Mouse (Mus musculus): ENCODE measurements around the gene Adgrg6. TPM values are rescaled to one million over a fixed set of nuclear protein-coding genes. Genes with fewer than 3 reads are reported as not detected.

Adgrg6 gene
- total RNA-seq, 1 experiment: 2.7 TPM

DNA sequence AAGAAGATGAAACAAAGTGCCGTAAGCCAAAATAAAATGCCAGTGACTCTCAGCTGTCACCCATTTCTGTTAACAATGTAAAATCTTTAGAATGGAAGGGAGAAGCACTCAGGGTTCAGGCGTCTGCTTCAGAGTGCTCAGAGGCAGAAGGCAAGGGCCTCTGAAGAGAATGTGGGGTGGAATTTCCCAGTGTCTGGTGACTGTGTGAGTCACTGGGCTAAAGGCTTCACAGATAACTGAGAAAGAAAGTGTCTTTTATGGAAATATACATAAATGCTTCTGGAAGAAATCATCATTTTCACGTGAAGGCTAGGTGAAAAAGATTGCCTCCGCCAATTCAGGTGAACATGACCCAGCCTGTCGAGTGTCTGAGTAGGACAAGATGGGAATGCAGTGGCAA, 159.9 kb downstream of the Adgrg6 start:
- in situ Hi-C loops (cut with MboI; ENCODE audit: low sequenced_read_pairs in 2 of 2, unreplicated experiment in 2 of 2): loop anchor here (25.0 kb wide), 1 partner anchor 823 kb away; the partner anchor contains the start of genes Adat2 (in 2 of the 2) and Pex3 (in 2 of the 2)
- no peak for DNase-seq (ENCODE audit: low read depth, low spot score)
- H3K27ac ChIP-seq (ENCODE audit: insufficient read depth, low read depth, low read length, poor library complexity, severe bottlenecking): no peak overlapping the region
- TF ChIP-seq ZC3H11A (IDR thresholded peaks at IDR 0.05; ENCODE audit: borderline replicate concordance, low read depth, low read length) (no peak), MAFK (IDR thresholded peaks at IDR 0.05; ENCODE audit: insufficient read depth, low read depth, low read length) (no peak), CHD2 (IDR thresholded peaks at IDR 0.05; ENCODE audit: low read depth, low read length) (no peak), HCFC1 (IDR thresholded peaks at IDR 0.05; ENCODE audit: borderline replicate concordance, insufficient read depth, low read length) (no peak), ZNF384 (IDR thresholded peaks at IDR 0.05; ENCODE audit: low read depth, low read length) (no peak)
- H3K36me3 ChIP-seq (ENCODE audit: control insufficient read depth, insufficient read depth, low read length, poor library complexity, severe bottlenecking): no peaks in the 10 kb centered on the region
- H3K9me3 ChIP-seq (ENCODE audit: control insufficient read depth, insufficient read depth, low read depth, low read length): no peaks in the 10 kb centered on the region
- H3K4me3 ChIP-seq (ENCODE audit: insufficient read depth in 1 of 2, low read depth in 1 of 2, low read length in 2 of 2, poor library complexity in 1 of 2, severe bottlenecking in 1 of 2): no peak overlapping the region
- H3K4me1 ChIP-seq (ENCODE audit: control insufficient read depth in 2 of 2, insufficient read depth in 2 of 2, low read length in 2 of 2, poor library complexity in 1 of 2): no peaks in the 10 kb centered on the region
- H3K9ac ChIP-seq (ENCODE audit: insufficient read depth, low read depth, low read length, poor library complexity, severe bottlenecking): no peak overlapping the region

DNA sequence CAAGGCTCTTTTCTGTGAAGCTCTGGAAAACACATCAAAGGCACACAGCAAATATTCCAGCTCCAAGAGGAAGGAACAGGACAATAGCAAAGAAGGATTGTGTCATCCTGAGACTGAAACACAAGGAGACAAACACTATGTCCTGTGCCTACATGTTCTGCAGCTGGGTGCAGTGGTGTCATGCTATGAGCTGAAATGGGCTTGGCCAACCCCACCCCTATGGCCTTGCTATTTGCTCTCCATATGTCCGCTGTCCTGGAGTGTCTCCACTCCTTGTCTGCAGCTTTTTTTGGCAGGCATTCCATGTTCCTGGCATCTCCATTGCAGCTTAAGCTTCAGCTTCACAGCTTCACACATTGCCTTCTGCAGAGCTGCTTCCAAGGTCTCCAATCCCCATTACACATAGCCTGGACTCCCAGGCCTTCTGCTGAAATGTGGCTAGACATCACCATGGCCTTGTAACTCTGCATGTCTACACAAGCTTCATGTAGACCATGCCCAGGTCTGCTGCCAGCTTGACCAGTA, 180.3 kb downstream of the Adgrg6 start:
- TF ChIP-seq ZNF384 (IDR thresholded peaks at IDR 0.05; ENCODE audit: low read depth, low read length): no peak
- no peak for TF ChIP-seq HCFC1 (IDR thresholded peaks at IDR 0.05; ENCODE audit: borderline replicate concordance, insufficient read depth, low read length)
- TF ChIP-seq ZC3H11A (IDR thresholded peaks at IDR 0.05; ENCODE audit: borderline replicate concordance, low read depth, low read length): no peak
- no peak for TF ChIP-seq CHD2 (IDR thresholded peaks at IDR 0.05; ENCODE audit: low read depth, low read length)
- no peak for TF ChIP-seq MAFK (IDR thresholded peaks at IDR 0.05; ENCODE audit: insufficient read depth, low read depth, low read length)
- no peak overlapping the region for H3K9ac ChIP-seq (ENCODE audit: insufficient read depth, low read depth, low read length, poor library complexity, severe bottlenecking)
- no peak for DNase-seq (ENCODE audit: low read depth, low spot score)
- H3K36me3 ChIP-seq (ENCODE audit: control insufficient read depth, insufficient read depth, low read length, poor library complexity, severe bottlenecking): no peaks in the 10 kb centered on the region
- H3K9me3 ChIP-seq (ENCODE audit: control insufficient read depth, insufficient read depth, low read depth, low read length): no peaks in the 10 kb centered on the region
- no peak overlapping the region for H3K27ac ChIP-seq (ENCODE audit: insufficient read depth, low read depth, low read length, poor library complexity, severe bottlenecking)
- H3K4me1 ChIP-seq (ENCODE audit: control insufficient read depth in 2 of 2, insufficient read depth in 2 of 2, low read length in 2 of 2, poor library complexity in 1 of 2): no peaks in the 10 kb centered on the region
- in situ Hi-C loops (cut with MboI; ENCODE audit: low sequenced_read_pairs in 2 of 2, unreplicated experiment in 2 of 2): no loop called here
- no peak overlapping the region for H3K4me3 ChIP-seq (ENCODE audit: insufficient read depth in 1 of 2, low read depth in 1 of 2, low read length in 2 of 2, poor library complexity in 1 of 2, severe bottlenecking in 1 of 2)

DNA sequence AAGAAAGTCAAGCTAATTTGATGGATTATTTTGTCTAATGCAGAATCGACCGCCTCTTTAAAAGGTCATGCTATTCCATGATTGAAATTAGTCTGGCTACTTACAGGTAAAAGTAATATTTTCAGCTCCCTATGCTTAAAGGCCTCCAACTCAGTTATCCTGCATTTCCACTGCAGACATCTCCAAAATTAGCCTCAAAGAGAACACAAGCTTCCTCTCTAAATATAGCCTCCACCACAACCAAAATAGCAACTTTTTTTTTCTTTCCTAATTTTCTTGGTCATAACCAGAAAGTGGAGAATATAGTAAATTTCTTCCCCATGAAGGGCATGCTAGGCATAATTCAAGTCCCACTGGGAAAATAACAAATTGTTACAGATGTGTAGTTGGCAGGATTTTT, 182.2 kb downstream of the Adgrg6 start:
- no peak overlapping the region for H3K4me3 ChIP-seq (ENCODE audit: insufficient read depth in 1 of 2, low read depth in 1 of 2, low read length in 2 of 2, poor library complexity in 1 of 2, severe bottlenecking in 1 of 2)
- H3K9me3 ChIP-seq (ENCODE audit: control insufficient read depth, insufficient read depth, low read depth, low read length): no peaks in the 10 kb centered on the region
- TF ChIP-seq HCFC1 (IDR thresholded peaks at IDR 0.05; ENCODE audit: borderline replicate concordance, insufficient read depth, low read length): no peak
- no peak for TF ChIP-seq MAFK (IDR thresholded peaks at IDR 0.05; ENCODE audit: insufficient read depth, low read depth, low read length)
- TF ChIP-seq ZC3H11A (IDR thresholded peaks at IDR 0.05; ENCODE audit: borderline replicate concordance, low read depth, low read length): no peak
- TF ChIP-seq CHD2 (IDR thresholded peaks at IDR 0.05; ENCODE audit: low read depth, low read length): no peak
- no peak for TF ChIP-seq ZNF384 (IDR thresholded peaks at IDR 0.05; ENCODE audit: low read depth, low read length)
- no peak for DNase-seq (ENCODE audit: low read depth, low spot score)
- H3K9ac ChIP-seq (ENCODE audit: insufficient read depth, low read depth, low read length, poor library complexity, severe bottlenecking): no peak overlapping the region
- no peak overlapping the region for H3K27ac ChIP-seq (ENCODE audit: insufficient read depth, low read depth, low read length, poor library complexity, severe bottlenecking)
- no peaks in the 10 kb centered on the region for H3K36me3 ChIP-seq (ENCODE audit: control insufficient read depth, insufficient read depth, low read length, poor library complexity, severe bottlenecking)
- H3K4me1 ChIP-seq (ENCODE audit: control insufficient read depth in 2 of 2, insufficient read depth in 2 of 2, low read length in 2 of 2, poor library complexity in 1 of 2): no peaks in the 10 kb centered on the region
- in situ Hi-C loops (cut with MboI; ENCODE audit: low sequenced_read_pairs in 2 of 2, unreplicated experiment in 2 of 2): no loop called here

DNA sequence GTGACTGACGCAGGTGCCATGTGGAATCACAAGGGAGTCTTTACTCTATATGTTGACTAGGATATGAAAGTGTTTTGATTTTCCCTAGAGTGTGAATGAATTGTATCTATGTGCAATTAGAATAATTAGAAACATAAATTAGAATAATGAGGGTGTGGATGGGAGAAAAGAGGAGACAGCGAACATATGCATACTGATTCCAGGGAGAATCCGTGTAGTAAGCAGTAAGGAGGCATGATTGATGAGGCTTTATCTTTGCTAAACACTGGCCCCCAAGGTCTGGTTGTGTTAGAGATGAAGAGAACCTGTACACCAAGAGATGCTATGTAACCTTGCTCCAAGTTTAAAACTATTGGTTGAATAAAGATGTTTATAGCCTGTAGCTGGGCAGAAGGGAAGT, 187.2 kb downstream of the Adgrg6 start:
- Histone ChIP-seq H3K27ac (ENCODE audit: insufficient read depth, low read depth, low read length, poor library complexity, severe bottlenecking) (no peak overlapping the region), H3K9me3 (ENCODE audit: control insufficient read depth, insufficient read depth, low read depth, low read length) (no peaks in the 10 kb centered on the region), H3K9ac (ENCODE audit: insufficient read depth, low read depth, low read length, poor library complexity, severe bottlenecking) (no peak overlapping the region), H3K36me3 (ENCODE audit: control insufficient read depth, insufficient read depth, low read length, poor library complexity, severe bottlenecking) (no peaks in the 10 kb centered on the region), H3K4me1 (ENCODE audit: control insufficient read depth in 2 of 2, insufficient read depth in 2 of 2, low read length in 2 of 2, poor library complexity in 1 of 2) (no peaks in the 10 kb centered on the region), H3K4me3 (ENCODE audit: insufficient read depth in 1 of 2, low read depth in 1 of 2, low read length in 2 of 2, poor library complexity in 1 of 2, severe bottlenecking in 1 of 2) (no peak overlapping the region)
- no peak for DNase-seq (ENCODE audit: low read depth, low spot score)
- in situ Hi-C loops (cut with MboI; ENCODE audit: low sequenced_read_pairs in 2 of 2, unreplicated experiment in 2 of 2): no loop called here
- TF ChIP-seq ZC3H11A (IDR thresholded peaks at IDR 0.05; ENCODE audit: borderline replicate concordance, low read depth, low read length) (no peak), ZNF384 (IDR thresholded peaks at IDR 0.05; ENCODE audit: low read depth, low read length) (no peak), CHD2 (IDR thresholded peaks at IDR 0.05; ENCODE audit: low read depth, low read length) (no peak)

Other genes starting within 250 kb of the Adgrg6 start
- gene Vta1, start 159.9 kb upstream of the Adgrg6 start, total RNA-seq (2012; rRNA removed): 26.4 and 45.2 TPM in 2 replicates
- gene Nmbr, start 159.9 kb upstream of the Adgrg6 start, total RNA-seq (2012; rRNA removed): 0.27 and 0.53 TPM in 2 replicates
- gene Gje1, start 172.6 kb upstream of the Adgrg6 start, total RNA-seq (2012; rRNA removed): not detected in 2 replicates